Mouse (Mus musculus) right cerebral cortex, postnatal 14 days (tissue): ENCODE data around the gene Gm6657.

ENCODE experiments used
- DNase-seq: peaks from one replicate; pipeline ENCODE4 v3.0.0; 2022

Gm6657 gene

DNA sequence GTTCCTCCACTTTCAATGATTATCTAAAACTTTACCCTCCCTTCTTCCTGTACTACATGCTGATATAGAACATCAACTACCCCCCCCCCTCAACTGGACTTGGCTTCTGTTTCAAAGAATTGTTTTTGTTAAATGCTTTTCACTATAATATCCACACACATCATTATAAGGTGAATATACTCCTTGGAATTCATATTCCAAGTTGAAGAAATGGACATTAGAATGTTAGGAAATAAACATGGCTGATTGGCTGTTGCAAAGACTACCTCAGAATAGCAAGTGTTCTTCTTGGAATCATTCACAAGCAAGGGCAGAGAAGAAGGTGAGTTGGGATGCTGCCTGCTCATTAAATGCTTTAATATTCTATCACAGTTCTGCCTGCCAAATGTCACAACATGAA is at the start of gene Gm6657:
Gene Gm6657, plus strand, starts transcription at position 301 of the 400 bp plus-strand sequence.
- no peak for DNase-seq

- no peak for DNase-seq
These were observed 40.6 kb upstream of the Gm6657 start for GRCm38 (mm10) chr12:78153308-78154002.

DNA sequence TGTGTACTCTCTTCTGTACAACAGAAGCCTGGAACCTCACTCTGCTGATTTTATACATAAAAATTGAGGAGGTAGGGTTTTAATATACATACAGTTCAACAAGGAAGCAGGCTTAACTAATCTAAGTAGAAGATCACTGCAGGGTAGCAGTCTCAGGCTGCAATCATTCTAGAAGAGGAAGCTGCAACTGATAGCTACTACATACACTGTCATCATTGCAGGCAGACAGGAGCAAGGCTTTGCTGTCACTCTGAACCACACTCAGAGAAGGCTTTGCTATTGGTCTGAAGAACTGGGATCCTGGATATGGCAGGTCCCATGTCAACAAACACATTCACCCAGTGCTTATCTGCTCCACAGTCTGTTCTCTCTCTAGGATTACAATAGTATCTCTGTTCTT is 23.9 kb upstream of the Gm6657 start:
- no peak for DNase-seq

DNA sequence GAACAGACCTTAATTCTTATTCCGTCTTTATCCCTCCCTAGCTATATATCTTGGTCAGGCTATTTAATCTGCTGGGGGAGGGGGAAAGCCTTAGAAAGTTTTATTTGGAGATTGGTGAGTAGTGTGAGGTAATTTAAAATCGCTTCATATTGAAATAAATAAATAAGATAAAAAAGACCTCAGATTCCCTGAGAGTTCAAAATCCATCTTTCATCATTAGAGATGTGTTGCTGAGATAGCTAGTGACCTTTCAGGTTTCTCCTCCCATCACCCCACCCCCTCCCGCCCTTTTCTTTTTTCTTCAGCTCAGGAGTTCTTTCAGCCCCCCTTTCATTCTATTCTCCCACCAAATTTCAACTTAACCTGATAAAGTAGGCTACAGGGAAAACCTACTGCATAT is 20.1 kb upstream of the Gm6657 start:
- DNase-seq: no peak

GRCm38 (mm10) chr12:78174671-78175070 is 19.4 kb upstream of the Gm6657 start:
- DNase-seq: no peak

DNA sequence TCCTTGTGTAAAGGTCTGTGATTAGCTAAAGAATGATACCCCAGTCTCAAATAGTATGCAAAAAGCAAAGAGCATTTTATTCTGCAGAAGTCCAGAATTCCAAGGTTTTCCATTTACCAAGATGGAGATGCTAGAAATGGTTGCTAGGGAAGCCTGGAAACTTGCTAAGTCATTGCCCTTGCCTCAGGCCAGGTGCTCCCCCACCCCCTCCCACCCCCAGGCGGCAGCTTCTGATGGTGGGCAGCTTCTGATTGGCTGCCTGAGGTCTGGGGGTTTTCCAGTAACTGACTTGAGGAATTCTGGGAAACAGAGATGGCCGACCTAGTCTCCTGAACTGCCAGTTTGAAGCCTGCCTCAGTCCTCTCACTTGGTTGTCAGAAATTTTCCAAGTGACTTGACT is 12.6 kb upstream of the Gm6657 start:
- DNase-seq: no peak

- DNase-seq: no peak
These were observed 1.3 kb downstream of the Gm6657 start for GRCm38 (mm10) chr12:78195368-78195767.

DNA sequence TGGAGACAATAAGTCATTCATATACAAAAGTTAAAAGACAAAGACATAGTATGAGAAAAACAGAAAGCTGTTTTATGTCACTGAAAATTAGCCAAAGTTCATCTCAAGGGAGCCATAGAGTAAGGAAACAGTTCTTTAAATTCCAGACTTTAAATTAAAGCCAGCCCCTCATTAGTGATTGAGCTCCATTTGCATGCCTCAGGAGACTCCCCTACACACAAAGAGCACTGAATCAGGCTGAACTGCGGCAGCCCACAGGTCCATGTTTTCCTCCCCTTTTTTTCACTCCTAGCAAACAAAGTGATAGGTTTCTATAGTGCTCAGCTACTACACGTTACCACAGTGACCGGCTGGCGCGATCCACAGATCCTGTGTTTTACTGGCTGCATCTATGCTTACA is 9.6 kb downstream of the Gm6657 start:
- DNase-seq: no peak

DNA sequence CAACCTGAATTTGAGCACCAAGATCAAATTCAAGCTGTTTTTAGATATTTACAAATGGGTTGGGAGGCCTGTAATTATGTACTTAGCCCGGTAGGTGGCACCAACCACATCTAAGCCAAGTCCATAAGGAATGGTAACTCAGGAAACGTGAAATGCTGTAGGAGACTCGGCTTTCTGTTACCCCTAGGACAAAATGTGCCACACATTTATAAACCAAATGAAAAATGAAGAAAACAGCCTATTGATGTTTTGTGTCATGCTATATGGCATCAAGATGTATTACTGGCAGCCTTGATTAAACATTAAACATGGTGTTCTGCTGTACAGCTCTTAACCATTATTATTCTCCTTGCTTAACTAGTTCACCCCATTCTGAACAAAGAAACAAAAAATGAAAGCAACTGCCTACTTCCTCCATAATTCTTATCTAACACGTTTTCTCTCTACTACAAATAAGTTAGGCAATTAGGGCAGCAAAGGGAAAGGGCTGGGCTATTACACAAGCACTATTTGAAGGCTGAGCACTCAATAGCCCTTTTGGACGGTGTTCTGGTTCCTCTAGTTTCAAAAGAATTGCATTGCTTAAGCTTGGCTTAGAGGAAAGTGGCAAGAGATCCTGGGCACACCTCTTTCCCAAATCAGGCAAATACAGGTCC is 12.0 kb downstream of the Gm6657 start:
- peak; percentile 12 for DNase-seq

DNA sequence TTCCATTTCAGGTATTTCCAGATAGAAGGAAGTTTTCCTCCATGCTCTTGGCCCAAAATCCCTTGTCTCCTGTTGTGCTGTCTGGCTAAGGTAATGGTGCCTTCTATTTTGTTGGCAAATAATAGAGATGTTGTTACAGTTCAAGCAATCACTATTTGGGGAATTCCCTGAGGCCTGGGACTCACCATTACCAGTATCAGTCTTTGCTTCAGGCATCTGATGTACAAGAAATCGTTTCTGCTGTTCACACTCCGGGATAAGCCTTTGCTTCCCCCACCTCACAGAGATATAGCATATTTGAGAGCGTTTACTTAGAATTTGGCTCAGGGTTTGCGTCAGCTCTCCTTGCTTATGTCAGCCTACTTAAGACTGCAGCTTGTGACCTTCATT is 12.5 kb downstream of the Gm6657 start:
- DNase-seq: no peak

- DNase-seq: no peak
These were observed 15.8 kb downstream of the Gm6657 start for GRCm38 (mm10) chr12:78209856-78210255.

- DNase-seq: no peak
These were observed 21.4 kb downstream of the Gm6657 start for GRCm38 (mm10) chr12:78215490-78215889.

DNA sequence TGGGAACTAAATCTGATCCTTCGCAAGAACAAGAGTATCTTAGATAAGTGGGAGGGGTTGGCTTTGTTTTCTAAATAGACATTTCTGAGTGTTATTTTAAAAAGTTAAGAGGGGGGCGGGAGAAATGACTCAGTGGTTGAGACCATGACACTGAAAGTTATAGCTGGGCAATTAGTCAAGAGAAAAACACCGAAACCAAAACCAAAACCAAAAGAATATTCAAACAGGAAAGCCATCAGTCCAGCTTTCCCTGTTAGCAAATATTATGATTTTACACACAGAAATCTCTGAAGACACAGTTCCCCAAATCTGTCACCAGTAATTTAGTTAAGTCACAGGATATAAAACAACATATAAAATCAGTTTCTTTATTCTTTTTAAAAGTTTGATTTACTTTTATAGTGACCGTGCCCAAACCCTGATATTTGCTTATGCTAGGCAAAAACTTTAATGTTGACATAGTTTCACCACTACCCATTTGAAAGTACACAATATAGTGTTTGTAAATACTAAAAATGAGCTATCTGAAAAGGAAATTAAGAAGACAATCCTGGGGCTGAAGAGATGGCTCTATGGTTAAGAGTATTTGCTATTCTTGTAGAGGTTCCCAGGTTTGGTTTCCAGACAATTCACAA is 25.3 kb downstream of the Gm6657 start:
- no peak for DNase-seq

DNA sequence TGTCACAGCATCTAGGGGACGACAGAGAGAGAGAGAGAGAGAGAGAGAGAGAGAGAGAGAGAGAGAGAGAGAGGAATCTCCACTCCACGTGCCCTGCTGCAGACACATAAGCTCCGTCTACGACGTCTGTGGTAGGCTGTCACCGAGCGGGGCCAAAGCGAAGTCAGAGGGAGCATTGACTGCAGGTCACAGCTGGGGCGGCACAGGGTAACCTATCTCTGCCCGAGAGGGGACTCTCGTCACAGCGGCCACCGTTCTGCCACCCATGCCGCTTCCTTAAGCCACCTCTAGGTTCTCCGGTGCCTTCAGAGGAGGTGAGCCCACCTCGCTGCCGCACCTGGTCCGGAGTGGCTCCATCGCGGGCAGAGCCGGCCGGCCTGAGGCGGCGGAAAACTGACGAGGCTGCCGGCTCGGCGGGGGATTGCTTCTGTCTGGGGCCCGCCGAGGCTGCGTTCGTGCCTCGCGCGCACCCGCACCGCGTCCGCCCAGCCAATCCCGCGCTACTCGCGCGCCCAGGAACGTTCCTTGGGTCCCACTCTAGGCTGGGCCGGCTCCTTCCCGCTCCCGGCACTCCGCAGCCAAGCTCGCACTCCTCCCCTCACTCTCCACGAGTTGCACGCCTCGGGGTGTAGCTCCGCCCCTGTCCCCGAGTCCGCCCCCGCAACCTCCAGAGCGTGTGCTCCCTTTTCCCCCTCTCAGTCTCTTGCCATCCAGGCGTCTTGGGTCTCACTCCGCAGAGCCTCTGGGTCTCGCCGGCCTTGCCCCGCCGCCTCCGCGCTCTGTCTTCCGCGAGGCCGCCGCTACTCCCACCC is 31.9 kb downstream of the Gm6657 start, which contains the start of gene Gphn:
Gene Gphn, plus strand, starts transcription at position 673 of the 812 bp plus-strand sequence.
- peak; percentile 90 for DNase-seq

- peak; percentile 86 for DNase-seq
These were observed 32.5 kb downstream of the Gm6657 start for GRCm38 (mm10) chr12:78226519-78226875.

GRCm38 (mm10) chr12:78227021-78227932 is 33.2 kb downstream of the Gm6657 start:
- DNase-seq: peak; percentile 48

DNA sequence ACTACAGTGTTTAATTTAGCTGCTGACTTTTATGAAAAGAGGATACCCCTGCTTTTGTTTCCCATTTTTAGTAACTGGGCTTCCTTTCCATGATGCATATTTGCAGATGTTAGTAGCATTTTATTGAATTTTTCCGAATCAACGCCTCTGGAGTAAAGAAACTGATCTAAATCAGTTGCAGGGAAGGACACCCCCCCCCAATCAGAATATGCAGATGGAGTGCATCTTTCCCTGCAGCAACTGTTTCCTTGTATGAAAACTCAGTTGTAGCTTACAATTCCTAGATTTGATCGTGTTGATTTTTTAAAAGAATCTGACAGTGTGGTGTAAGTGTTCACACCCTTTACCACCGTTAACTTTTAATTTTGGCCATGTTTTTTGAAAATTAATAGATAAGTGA is 34.1 kb downstream of the Gm6657 start:
- no peak for DNase-seq

DNA sequence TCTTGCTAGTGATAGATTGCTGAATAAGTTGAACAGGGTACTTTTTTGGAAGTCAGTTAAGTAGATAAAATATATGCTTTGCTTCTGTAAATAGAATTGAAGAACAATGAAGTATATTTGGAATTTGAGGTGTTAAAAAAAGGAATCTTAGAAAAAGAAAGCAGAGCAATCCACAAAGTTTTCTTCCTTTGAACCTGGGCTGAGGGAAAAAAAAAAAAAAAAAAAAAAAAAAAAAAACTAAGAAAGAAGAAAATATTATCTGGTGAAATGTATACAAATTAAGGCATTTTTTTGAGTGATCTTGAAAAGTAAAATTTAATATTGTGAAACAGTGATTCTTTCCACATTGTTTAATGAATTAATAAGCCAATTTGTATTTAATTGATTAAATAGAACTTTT is 38.5 kb downstream of the Gm6657 start:
- no peak for DNase-seq

- no peak for DNase-seq
These were observed 54.3 kb downstream of the Gm6657 start for GRCm38 (mm10) chr12:78248366-78248765.

GRCm38 (mm10) chr12:78249151-78249550 is 55.1 kb downstream of the Gm6657 start:
- DNase-seq: no peak
